Mouse (Mus musculus) MEL (cell line): ENCODE measurements around the gene Mcur1. TPM values are rescaled to one million over a fixed set of nuclear protein-coding genes. Genes with fewer than 3 reads are reported as not detected.

ENCODE experiments used
- DNase-seq: peaks from one replicate; pipeline ENCODE4 v3.0.0; 2011; ENCODE audit warnings: low read depth, low spot score
- H3K27ac ChIP-seq: 2 replicates; pipeline ENCODE4 v1.5.1; 2012; ENCODE audit warnings: low read depth, mild to moderate bottlenecking, control low read depth, low read length, moderate library complexity; ENCODE audit not compliant: control insufficient read depth
- H3K27me3 ChIP-seq, 2 experiments: fragments of 150-350 bp in 1 of 2; sonication (generic) in 1 of 2; 2 replicates each; pipeline ENCODE4 v1.6.1; 2012; ENCODE audit warnings: low read length in 2 of 2, mild to moderate bottlenecking in 2 of 2, improper control_type of control experiment in 1 of 2, moderate library complexity in 1 of 2; ENCODE audit not compliant: insufficient read depth in 2 of 2, control insufficient read depth in 1 of 2
- H3K36me3 ChIP-seq, 2 experiments: 2 replicates each; pipeline ENCODE4 v1.6.1; 2012 to 2014; ENCODE audit warnings: low read length in 2 of 2, improper control_type of control experiment in 1 of 2, inconsistent platforms in 1 of 2, mild to moderate bottlenecking in 1 of 2; ENCODE audit not compliant: insufficient read depth in 2 of 2, control insufficient read depth in 1 of 2
- H3K4me1 ChIP-seq, 2 experiments: fragments of 150-350 bp in 1 of 2; sonication (generic) in 1 of 2; 2 replicates each; pipeline ENCODE4 v1.6.1; 2012; ENCODE audit warnings: low read length in 2 of 2, improper control_type of control experiment in 1 of 2, mild to moderate bottlenecking in 1 of 2; ENCODE audit not compliant: insufficient read depth in 2 of 2, control insufficient read depth in 1 of 2
- H3K4me3 ChIP-seq, 2 experiments: fragments of 150-350 bp in 1 of 2; sonication (generic) in 1 of 2; 2 replicates each; pipeline ENCODE4 v1.5.1; 2012; ENCODE audit warnings: low read depth in 2 of 2, low read length in 2 of 2, mild to moderate bottlenecking in 2 of 2, moderate library complexity in 2 of 2, control low read depth in 1 of 2, improper control_type of control experiment in 1 of 2; ENCODE audit not compliant: control insufficient read depth in 1 of 2, insufficient read depth in 1 of 2
- H3K79me2 ChIP-seq: 2 replicates; pipeline ENCODE4 v1.6.1; 2012; ENCODE audit warnings: mild to moderate bottlenecking, low read length, moderate library complexity; ENCODE audit not compliant: control insufficient read depth, poor library complexity, insufficient read depth
- H3K9ac ChIP-seq: 2 replicates; pipeline ENCODE4 v1.6.1; 2012; ENCODE audit warnings: low read depth, mild to moderate bottlenecking, control low read depth, low read length, moderate library complexity; ENCODE audit not compliant: control insufficient read depth, poor library complexity, severe bottlenecking
- H3K9me3 ChIP-seq: fragments of 150-350 bp; sonication (generic); replicated peaks from 2 replicates; pipeline ENCODE4 v1.6.1; 2012; ENCODE audit warnings: mild to moderate bottlenecking, low read length, improper control_type of control experiment, moderate library complexity; ENCODE audit not compliant: insufficient read depth
- CTCF ChIP-seq, 3 experiments: IDR thresholded peaks in 2 of 3; conservative IDR thresholded peaks in 1 of 3; 2 replicates each; pipeline ENCODE4 v1.5.1; 2011 to 2012; ENCODE audit warnings: low read length in 3 of 3, low read depth in 2 of 3, mild to moderate bottlenecking in 2 of 3, improper control_type of control experiment in 1 of 3, inconsistent platforms in 1 of 3, mixed read lengths in 1 of 3, moderate library complexity in 1 of 3; ENCODE audit not compliant: control insufficient read depth in 1 of 3, insufficient read depth in 1 of 3, poor library complexity in 1 of 3, severe bottlenecking in 1 of 3
- E2F4 ChIP-seq: IDR thresholded peaks from 2 replicates; pipeline ENCODE4 v1.6.1; 2011; ENCODE audit warnings: low read depth, low read length, improper control_type of control experiment, borderline replicate concordance
- EP300 ChIP-seq, 2 experiments: IDR thresholded peaks; 2 replicates each; pipeline ENCODE4 v1.6.1; 2011; ENCODE audit warnings: improper control_type of control experiment in 2 of 2, low read length in 2 of 2, low read depth in 1 of 2, mild to moderate bottlenecking in 1 of 2
- ETS1 ChIP-seq: IDR thresholded peaks from 2 replicates; pipeline ENCODE4 v1.6.1; 2012; ENCODE audit warnings: low read depth, mild to moderate bottlenecking, inconsistent platforms, low read length, improper control_type of control experiment, moderate library complexity
- HCFC1 ChIP-seq: IDR thresholded peaks from 2 replicates; pipeline ENCODE4 v1.6.1; 2012; ENCODE audit warnings: low read depth, mild to moderate bottlenecking, inconsistent platforms, low read length, improper control_type of control experiment, moderate library complexity
- JUND ChIP-seq: IDR thresholded peaks from 2 replicates; pipeline ENCODE4 v1.6.1; 2011; ENCODE audit warnings: low read depth, mild to moderate bottlenecking, improper control_type of control experiment, low read length
- MAFK ChIP-seq: IDR thresholded peaks from 2 replicates; pipeline ENCODE4 v1.6.1; 2011; ENCODE audit warnings: low read depth, mild to moderate bottlenecking, low read length, improper control_type of control experiment, borderline replicate concordance
- MYC ChIP-seq: IDR thresholded peaks from 2 replicates; pipeline ENCODE4 v1.6.1; 2011; ENCODE audit warnings: low read depth, mild to moderate bottlenecking, low read length, improper control_type of control experiment, moderate library complexity
- NRF1 ChIP-seq: IDR thresholded peaks from 2 replicates; pipeline ENCODE4 v1.6.1; 2014; ENCODE audit warnings: low read depth, mild to moderate bottlenecking, inconsistent platforms, low read length, improper control_type of control experiment, moderate library complexity; ENCODE audit not compliant: poor library complexity, insufficient read depth, severe bottlenecking
- POLR2AphosphoS5 ChIP-seq: IDR thresholded peaks from 2 replicates; pipeline ENCODE4 v1.6.1; 2012; ENCODE audit warnings: low read depth, borderline replicate concordance, mild to moderate bottlenecking, inconsistent platforms, low read length, moderate library complexity, mixed read lengths
- RCOR1 ChIP-seq: IDR thresholded peaks from 2 replicates; pipeline ENCODE4 v1.6.1; 2012; ENCODE audit warnings: low read depth, mild to moderate bottlenecking, inconsistent platforms, low read length, improper control_type of control experiment
- SIN3A ChIP-seq: IDR thresholded peaks from 2 replicates; pipeline ENCODE4 v1.6.1; 2012; ENCODE audit warnings: low read length, improper control_type of control experiment, inconsistent platforms
- SMC3 ChIP-seq: IDR thresholded peaks from 2 replicates; pipeline ENCODE4 v1.6.1; 2011; ENCODE audit warnings: low read depth, low read length, improper control_type of control experiment
- TBP ChIP-seq: IDR thresholded peaks from 2 replicates; pipeline ENCODE4 v1.8.0; 2011; ENCODE audit warnings: low read depth, low read length, improper control_type of control experiment
- UBTF ChIP-seq: IDR thresholded peaks from 2 replicates; pipeline ENCODE4 v1.6.1; 2012; ENCODE audit warnings: low read depth, mild to moderate bottlenecking, inconsistent platforms, low read length, improper control_type of control experiment, moderate library complexity, borderline replicate concordance; ENCODE audit not compliant: insufficient read depth
- USF1 ChIP-seq: IDR thresholded peaks from 2 replicates; pipeline ENCODE4 v1.6.1; 2014; ENCODE audit warnings: low read depth, mild to moderate bottlenecking, inconsistent platforms, low read length, improper control_type of control experiment, moderate library complexity
- ZKSCAN1 ChIP-seq: IDR thresholded peaks from 2 replicates; pipeline ENCODE4 v1.6.1; 2012; ENCODE audit warnings: low read depth, mild to moderate bottlenecking, inconsistent platforms, low read length, improper control_type of control experiment, moderate library complexity
- ZMIZ1 ChIP-seq: IDR thresholded peaks from 2 replicates; pipeline ENCODE4 v1.6.1; 2012; ENCODE audit warnings: low read depth, mild to moderate bottlenecking, inconsistent platforms, low read length, improper control_type of control experiment, moderate library complexity
- ZNF384 ChIP-seq: IDR thresholded peaks from 2 replicates; pipeline ENCODE4 v1.6.1; 2012; ENCODE audit warnings: low read depth, mild to moderate bottlenecking, inconsistent platforms, low read length, improper control_type of control experiment
- polyA plus RNA-seq, 2 experiments: library from polyadenylated mRNA; stranded (reverse) in 1 of 2; unstranded in 1 of 2; fragments of >175 nt in 1 of 2; fragments of >200 nt in 1 of 2; gene quantifications; 2 replicates each; pipeline versions ENCODE4 v1.2.1 to v1.2.4; 2012; ENCODE audit warnings: low replicate concordance in 2 of 2, low read depth in 1 of 2; ENCODE audit not compliant: insufficient read length in 2 of 2, insufficient read depth in 1 of 2, missing spikeins in 1 of 2
- total RNA-seq: library from RNA; depleted of rRNA; stranded (reverse); fragments of 300-350 nt; gene quantifications from 2 replicates; pipeline ENCODE4 v1.2.3, GENCODE M21; 2012

Mcur1 gene
- total and polyA plus RNA-seq, 3 experiments, result 8.4 to 19.7 TPM; not detected in 1

GRCm38 (mm10) chr13:43498849-43499248 lies 61.1 kb downstream of the Mcur1 start:
- TF ChIP-seq SIN3A (no peak), ZNF384 (no peak), EP300 (IDR thresholded peaks at IDR 0.05; ENCODE audit: low read depth in 1 of 2, low read length in 2 of 2) (no peak), ETS1 (no peak), MYC (no peak), ZMIZ1 (no peak), E2F4 (no peak), TBP (no peak), USF1 (no peak), RCOR1 (no peak), POLR2AphosphoS5 (no peak), NRF1 (no peak), ZKSCAN1 (no peak)
- DNase-seq, result no peak

GRCm38 (mm10) chr13:43497769-43498168 lies 62.2 kb downstream of the Mcur1 start:
- no peak for DNase-seq
- peak; percentile 20 to 36 (median 23); a peak in 4 of 6 replicates for TF ChIP-seq CTCF (IDR thresholded peaks at IDR 0.05 in 2 of 3, conservative IDR thresholded peaks at IDR 0.05 in 1 of 3; ENCODE audit: control insufficient read depth in 1 of 3, insufficient read depth in 1 of 3, low read depth in 2 of 3, low read length in 3 of 3, poor library complexity in 1 of 3, severe bottlenecking in 1 of 3)
- TF ChIP-seq USF1, result no peak
- no peak for TF ChIP-seq HCFC1

More at GRCm38 (mm10) chr13:43498849-43499248, 61.1 kb downstream of the Mcur1 start:
- Histone ChIP-seq H3K9ac (no peak overlapping the region), H3K36me3 (no peaks in the 10 kb centered on the region), H3K9me3 (no peaks in the 10 kb centered on the region), H3K4me3 (no peak overlapping the region), H3K4me1 (no peaks in the 10 kb centered on the region), H3K79me2 (no peaks in the 10 kb centered on the region), H3K27ac (no peak overlapping the region), H3K27me3 (no peaks in the 10 kb centered on the region)

GRCm38 (mm10) chr13:43496660-43497059 lies 63.3 kb downstream of the Mcur1 start:
- DNase-seq, result no peak
- H3K9me3 ChIP-seq, result no peaks in the 10 kb centered on the region
- H3K36me3 ChIP-seq, result no peaks in the 10 kb centered on the region
- no peak overlapping the region for H3K27ac ChIP-seq
- no peak overlapping the region for H3K9ac ChIP-seq
- no peaks in the 10 kb centered on the region for H3K4me1 ChIP-seq
- H3K27me3 ChIP-seq, result no peaks in the 10 kb centered on the region
- H3K79me2 ChIP-seq, result no peaks in the 10 kb centered on the region
- TF ChIP-seq JUND, result no peak
- TF ChIP-seq POLR2AphosphoS5, result no peak
- no peak for TF ChIP-seq MAFK
- TF ChIP-seq SMC3, result no peak
- no peak for TF ChIP-seq E2F4
- no peak for TF ChIP-seq RCOR1
- no peak for TF ChIP-seq UBTF
- TF ChIP-seq, all 39 proteins: peak for 0
- no peak overlapping the region for H3K4me3 ChIP-seq

More at GRCm38 (mm10) chr13:43497769-43498168, 62.2 kb downstream of the Mcur1 start:
- Histone ChIP-seq H3K4me3 (no peak overlapping the region), H3K9ac (no peak overlapping the region), H3K4me1 (no peaks in the 10 kb centered on the region), H3K79me2 (no peaks in the 10 kb centered on the region), H3K27ac (no peak overlapping the region), H3K27me3 (no peaks in the 10 kb centered on the region), H3K36me3 (no peaks in the 10 kb centered on the region), H3K9me3 (no peaks in the 10 kb centered on the region)
